Mouse (Mus musculus) lung, postnatal 4 days (tissue): Measurements from ENCODE around the gene Rasgrp2.

Source experiments
- DNase-seq, 2 experiments: peaks; one replicate each; pipeline ENCODE4 v3.0.0; 2021

Rasgrp2 gene

DNA sequence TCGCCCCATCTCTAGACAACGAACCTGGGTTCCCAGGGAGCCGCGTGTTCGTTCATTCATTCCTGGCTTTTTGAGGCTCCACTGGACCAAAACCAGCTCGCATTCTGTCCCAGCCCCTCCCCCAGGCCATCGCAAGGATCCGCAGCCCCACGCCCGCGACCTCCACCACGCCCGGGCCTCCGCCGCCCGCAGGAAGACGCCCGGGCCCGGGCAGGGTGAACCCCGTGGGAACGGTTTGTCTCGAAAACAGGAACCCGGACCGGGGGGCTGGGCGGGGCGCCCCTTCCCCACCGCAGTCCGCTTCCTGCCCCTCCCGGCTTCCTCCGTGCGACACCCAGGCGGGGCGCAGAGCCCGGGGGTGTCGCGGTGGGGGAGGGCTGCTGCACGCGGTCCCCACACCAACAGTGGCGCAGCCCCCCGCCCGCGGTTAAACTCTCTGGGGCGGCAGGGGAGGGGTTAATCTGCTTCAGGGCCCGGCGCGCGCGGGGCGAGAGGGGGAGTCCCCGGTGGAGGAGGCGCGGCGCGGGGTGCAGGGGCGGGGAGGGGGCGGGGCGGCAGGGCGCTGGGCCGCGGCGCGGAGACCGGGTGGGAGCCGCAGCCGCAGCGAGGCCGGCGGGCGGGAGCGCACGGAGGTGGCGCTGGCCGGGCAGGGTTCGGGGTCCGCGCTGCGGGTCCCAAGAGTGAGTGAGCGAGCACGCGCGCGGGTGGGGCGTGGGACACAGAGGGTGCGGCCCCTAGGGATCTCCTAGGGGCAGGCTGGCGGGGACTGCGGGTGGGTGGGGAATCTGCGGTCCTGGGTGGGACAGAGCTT is at the start of gene Rasgrp2:
Rasgrp2 (plus strand) TSS at position 56 of the 811 bp plus-strand sequence.
- peak; percentile 82 to 91 for DNase-seq

DNA sequence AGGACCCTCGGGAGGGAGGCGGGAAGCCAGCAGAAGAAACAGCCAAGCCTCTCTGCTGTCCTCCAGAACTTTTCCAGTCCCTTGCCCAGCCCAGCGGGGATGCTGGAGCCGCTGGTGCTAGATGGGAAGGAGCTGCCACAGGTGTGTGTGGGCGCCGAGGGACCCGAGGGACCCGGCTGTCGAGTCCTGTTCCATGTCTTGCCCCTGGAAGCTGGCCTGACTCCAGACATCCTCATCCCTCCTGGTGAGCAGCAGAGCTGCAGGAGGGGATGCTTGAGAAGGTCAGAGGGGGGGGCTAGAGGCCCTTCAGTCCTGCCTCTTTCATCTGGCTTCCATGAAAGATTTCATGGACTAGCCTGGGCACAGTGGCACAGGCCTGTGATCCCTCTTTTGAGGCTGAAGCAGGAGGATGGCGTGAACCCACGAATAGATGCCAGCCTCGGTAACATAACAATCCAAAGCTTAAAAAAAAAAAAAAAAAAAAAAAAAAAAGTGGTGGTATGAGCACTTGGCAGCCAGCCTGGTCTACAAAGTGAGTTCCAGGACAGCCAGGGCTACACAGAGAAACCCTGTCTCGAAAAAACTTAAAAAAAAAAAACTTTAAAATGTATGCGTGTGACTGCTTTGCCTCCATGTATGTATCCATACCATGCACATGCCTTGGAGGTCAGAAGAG is 47.6 kb upstream of the Rasgrp2 start:
- DNase-seq, result peak in 1 of 2 experiments; percentile 21

DNA sequence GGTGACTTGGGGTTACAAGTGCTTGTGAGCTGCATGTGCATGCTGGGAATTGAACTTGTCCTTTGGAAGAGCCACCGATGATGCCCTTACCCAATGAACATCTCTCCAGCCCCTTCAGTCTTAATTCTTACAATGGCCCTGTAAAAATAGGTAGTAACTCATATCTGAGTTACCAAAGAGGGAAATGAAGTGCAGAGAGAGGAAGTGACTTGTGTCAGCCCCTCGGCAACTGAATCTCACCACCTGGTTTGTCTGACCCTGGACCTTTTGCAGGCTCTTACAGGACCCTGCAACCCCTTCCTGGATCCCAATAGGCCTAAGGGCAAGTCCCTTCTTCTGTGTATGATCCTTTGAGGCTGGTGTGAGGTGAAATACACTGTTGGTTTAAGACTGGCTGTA is 47.0 kb upstream of the Rasgrp2 start:
- DNase-seq, result no peak

DNA sequence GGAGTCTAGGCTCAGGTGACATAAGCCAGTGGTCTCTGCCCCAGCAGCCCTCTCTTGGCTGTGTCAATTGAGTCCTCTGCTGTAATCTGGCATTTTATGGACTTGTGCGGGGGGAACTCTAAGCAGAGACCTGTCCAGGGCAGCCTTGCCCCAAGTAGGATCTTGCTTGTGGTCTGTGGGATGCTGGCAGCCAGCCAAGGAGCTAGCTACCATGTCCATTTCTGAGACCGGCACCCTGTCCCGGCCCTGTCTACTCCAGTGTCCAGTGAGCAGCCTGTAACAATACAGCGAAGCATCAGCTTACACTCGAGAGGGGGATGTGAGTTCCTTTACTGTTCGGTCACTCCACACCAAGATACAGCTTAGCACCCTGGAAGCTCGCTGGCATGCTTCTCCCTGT is 45.1 kb upstream of the Rasgrp2 start:
- peak in 1 of 2 experiments; percentile 20 for DNase-seq

DNA sequence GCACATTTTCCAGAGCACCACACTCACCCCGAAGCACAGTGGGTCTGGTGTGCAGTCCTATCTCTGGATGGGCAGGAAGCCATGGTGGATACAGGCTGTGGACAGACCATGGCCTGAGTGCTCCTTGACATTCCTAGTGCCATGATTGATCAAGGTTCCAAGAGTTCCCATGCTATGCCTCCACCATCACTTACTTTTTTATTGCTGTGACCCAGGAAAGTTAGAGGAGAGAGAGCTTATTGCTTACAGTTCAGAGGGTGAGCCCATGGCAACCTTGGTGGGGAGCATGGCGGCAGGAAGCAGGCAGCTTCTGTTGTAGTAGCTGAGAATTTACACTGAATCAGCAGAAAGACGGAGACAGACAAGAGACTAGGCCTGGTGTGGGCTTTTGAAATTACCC is 37.8 kb upstream of the Rasgrp2 start:
- DNase-seq, result peak in 1 of 2 experiments; percentile 16

DNA sequence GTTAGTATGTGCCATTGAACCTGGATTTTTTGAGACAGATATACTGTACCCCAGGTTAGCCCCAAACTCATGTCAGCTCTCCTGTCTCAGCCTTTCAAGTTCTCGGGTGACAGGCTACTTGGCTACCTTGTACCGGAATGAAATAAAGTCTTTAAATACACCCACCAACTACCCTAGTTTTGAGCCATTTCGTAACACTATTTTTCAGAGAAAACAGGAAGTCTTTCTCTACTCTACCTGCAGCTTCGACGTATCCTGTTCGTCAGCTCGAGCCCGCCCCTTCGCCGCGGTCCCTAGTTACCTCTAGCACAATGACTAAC is 36.1 kb upstream of the Rasgrp2 start:
- peak in 1 of 2 experiments; percentile 99 for DNase-seq

DNA sequence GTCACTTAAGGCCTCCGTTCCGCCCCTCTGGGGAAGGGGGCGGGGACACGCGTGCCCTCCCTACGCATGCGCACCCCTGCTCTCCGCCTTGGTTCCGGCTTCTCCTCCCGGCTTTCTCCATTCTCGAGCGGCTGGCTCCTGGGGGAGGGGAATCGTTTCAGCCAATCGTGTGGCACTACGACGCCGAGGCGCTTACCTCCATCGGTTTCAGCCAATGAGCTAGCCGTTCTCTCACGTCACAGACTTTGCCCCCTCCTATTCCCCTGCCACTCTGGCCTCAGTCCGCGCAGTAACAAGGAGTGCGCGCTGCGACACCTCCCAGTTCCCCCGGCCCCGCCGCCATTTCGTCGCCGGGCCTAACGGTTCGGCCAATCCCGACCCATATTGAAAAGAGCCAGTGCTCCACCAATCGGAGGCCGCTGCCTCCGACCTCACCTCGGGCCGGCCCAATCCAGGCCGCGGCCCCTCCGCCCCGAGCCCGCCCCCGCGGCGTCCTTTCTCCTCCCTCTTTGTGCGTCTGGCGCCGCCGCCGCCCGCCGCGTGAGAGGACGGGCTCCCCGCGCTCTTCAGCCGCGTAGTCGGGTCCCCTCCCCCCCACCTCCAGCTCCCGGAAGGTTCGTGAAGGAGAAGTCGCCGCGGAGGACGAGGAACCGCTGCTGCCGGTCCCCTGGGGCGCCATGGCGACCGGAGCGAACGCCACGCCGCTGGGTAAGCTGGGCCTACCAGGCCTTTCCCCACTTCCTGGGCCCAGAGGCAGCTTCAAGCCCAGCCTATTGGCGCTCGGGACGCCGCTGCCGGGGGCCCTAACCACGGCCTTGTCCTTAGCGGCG is 35.5 kb upstream of the Rasgrp2 start, which contains the start of gene Sf1:
Sf1 (plus strand) TSS at position 280 of the 830 bp plus-strand sequence.
- DNase-seq, result peak in 1 of 2 experiments; percentile 100

DNA sequence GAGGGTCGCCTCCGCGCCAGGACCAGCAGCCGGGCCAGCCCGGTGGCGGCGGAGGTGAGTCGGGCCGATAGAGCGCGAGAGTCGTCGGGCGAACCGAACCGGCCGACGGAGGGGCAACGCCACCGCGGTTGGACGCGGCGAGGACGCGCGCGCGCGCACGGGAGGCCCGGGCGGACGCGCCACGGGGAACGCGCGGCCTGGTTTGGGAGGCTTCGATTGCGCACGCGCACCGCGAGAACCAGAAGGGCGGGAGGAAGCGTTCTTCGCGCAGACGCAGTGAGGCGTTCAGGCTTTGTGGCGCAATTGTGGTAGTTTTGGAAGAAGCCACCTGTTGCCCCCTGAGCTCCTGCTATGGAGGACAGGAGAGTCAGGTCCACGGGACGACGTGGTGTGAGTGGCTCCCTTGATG is 34.8 kb upstream of the Rasgrp2 start:
- peak; percentile 94 for DNase-seq

DNA sequence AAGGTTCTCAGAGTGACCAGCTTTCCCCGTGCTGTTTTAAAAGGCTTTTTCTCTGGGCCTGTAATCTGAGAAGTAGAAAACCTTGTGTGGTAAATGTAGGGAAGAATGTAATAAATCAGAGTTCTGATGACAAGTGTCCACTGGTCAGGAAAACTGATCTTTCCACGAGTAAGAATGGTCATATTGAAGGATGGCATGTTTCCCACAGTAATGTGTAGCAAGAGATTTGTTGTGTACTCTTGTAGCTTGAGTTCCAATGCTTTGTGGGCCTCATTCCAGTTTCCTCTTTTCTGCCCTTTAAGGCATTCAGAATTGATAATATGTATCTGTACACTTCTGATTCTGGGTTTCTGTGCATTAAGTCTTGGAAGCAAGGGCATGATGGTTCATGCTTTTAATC is 34.3 kb upstream of the Rasgrp2 start:
- no peak for DNase-seq

DNA sequence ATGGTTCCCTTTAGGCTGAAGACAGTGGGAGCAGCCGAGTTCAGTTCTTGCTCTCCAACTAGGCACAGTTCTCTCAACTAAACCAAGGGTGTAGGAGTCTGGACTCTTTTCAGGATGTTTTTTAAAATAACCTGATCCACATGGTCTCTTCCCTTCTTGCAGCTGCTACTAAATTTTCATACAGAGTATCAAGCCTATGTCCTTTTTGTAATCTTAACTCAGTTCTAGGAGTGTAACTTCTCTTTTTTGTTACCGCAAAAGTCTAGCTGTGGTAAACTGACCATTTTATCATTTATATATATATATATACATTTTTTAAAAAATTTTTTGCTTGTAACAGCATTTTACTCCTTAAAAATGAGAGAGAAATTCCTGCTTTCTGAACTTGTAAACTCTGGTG is 29.0 kb upstream of the Rasgrp2 start:
- DNase-seq, result peak in 1 of 2 experiments; percentile 0

DNA sequence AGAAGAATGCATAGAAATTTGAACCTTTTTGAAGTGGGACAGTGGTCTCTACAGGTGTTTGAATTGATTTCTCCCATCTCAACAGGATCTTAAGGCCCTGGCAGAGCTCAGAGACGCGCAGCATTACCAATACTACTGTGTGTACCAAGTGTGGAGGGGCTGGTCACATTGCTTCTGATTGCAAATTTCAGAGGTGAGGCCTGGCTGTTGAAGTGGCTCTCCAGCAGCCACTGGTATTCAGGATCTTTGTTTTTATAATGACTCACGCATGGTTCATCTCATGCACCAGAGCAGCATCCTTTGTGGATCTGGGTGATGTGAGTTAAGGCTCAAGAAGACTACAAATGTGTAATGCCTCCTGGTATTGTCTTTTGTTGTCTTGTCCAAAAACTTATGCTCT is 26.7 kb upstream of the Rasgrp2 start:
- peak in 1 of 2 experiments; percentile 22 for DNase-seq

DNA sequence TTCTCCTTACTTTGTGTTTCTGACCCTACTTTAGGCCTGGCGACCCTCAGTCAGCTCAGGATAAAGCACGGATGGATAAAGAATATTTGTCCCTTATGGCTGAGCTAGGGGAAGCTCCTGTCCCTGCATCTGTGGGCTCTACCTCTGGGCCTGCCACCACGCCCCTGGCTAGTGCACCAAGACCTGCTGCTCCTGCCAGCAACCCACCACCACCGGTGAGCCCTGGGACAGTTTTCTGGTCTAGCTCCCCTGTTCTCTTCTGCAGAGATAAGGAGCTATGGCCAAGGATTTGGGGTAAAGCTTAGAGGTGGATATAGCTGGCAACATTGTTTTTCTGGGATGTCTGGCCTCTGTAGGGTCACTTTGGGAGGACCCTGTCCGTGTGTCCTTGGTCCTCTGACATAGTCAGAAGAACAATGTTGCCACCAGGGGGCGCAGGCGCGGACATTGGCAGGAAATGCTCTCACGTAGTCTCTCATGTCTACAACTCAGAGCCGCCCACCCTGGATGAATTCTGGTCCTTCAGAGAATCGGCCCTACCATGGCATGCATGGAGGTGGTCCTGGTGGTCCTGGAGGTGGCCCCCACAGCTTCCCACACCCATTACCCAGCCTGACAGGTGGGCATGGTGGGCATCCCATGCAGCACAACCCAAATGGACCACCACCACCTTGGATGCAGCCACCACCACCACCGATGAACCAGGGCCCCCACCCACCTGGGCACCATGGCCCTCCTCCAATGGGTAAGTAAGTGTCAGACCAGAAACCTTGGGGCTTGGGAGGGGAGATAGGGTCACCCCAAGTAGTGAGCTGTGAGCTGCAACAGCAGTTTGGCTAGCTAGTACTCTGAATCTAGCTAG is 25.4 kb upstream of the Rasgrp2 start:
- peak; percentile 82 to 87 for DNase-seq

DNA sequence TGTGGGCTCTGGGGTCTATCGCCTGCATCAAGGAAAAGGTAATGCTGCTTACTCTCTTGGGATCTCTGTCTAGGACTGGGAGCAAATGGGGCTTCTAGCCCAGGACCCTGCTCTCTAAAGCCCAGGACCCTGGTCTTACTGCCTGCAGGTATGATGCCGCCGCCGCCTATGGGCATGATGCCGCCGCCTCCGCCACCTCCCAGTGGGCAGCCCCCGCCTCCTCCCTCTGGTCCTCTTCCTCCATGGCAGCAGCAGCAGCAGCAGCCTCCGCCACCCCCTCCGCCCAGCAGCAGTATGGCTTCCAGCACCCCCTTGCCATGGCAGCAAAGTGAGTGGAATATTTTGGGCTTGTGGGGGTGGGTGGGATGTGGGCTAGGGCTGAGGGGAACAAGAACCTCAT is 24.6 kb upstream of the Rasgrp2 start:
- DNase-seq, result peak in 1 of 2 experiments; percentile 24

DNA sequence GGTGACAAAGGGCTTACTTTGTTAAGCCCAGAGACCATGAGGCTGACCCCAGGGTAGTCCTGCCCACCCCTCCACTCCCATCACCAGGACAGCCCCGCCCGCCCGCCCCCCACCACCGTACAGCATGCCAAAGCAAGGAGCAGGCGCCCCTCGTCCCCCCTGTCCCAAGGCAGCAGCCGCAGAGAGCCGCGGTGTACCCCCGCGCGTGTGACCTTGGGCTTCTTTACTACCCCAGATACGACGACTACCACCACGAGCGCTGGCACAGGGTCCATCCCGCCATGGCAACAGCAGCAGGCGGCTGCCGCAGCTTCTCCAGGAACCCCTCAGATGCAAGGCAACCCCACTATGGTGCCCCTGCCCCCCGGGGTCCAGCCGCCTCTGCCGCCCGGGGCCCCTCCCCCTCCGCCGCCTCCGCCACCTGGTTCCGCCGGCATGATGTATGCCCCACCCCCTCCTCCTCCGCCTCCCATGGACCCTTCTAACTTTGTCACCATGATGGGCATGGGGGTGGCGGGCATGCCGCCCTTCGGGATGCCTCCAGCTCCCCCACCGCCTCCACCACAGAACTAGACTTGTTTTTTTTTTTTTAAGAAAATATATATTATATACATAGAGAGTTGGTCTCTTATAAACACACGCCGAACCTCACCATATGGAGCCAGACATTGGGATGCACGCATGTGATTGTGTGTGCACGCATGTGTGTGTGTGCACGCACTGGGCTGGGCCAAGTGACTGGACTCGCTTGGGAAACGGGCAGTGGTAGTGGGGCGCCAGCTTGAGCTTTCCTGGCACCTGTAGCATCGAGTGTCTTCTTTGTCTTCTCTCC is 23.5 kb upstream of the Rasgrp2 start:
- DNase-seq, result peak in 1 of 2 experiments; percentile 31

DNA sequence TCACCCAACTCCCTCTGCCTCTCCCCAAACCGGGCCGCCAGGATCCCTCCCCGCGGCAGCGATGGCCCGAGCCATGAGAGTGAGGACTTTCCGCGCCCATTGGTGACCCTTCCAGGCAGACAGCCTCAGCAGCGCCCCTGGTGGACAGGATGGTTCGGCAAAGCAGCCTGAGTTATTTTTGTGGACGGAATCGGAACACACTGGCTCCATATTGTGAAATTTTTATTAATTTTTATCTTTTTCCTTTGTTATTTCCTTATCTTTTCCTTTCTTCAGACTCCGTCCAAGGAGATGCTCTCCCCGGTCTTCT is 22.9 kb upstream of the Rasgrp2 start:
- peak; percentile 63 to 75 for DNase-seq

DNA sequence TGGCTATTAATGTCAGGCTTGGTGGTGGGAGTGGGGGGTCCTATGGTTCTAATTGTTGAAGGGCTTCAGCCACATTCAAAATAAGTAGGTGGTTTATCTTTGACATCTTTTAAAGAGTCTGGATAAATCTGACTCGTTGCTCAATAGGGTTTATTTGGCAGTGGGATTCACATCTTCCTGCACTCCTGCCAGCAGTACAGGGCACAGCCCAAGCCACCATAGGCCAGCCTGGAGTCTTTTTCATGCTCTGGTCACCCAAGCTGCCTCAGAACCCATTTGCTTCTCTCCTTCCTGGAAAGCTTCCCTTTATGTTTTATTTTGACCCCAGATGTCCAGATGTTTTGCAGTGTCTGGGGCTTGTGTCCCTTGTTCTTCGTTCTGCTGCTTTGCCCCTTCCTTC is 22.5 kb upstream of the Rasgrp2 start:
- DNase-seq, result peak in 1 of 2 experiments; percentile 11

DNA sequence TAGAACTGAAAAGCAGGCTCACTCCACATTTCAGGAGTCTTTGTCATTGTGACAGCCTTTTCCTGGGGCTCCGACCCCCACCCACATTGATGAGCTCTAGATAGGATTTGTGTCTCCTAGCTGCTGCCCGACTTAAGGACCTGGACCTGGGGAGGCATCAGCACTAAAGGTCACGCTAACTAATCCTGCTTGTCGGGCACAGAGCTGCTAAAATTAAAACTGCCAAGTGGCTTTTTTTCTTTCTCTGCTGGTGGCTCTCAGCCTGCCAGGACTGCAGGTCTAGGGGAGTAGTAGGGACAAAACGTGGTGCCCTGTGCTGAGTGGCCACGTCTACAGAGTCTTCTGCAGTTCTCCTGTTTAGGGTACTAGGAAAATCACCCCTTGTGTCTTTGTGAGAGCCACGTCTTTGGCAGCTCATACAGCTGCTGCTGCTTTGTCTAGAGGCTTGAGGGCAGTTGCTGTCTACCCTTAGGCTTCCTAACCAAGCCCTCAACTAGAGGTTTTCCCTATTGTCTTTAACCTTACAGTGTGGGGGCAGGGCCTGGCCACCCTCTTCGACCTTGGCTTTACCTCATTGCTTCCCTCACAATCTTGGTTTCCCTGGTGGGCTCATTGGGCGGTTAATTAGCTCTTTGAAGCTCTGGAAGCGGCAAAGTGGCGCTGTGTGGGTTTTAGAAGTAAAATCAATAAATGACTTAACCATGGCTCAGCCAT is 21.7 kb upstream of the Rasgrp2 start:
- DNase-seq, result peak in 1 of 2 experiments; percentile 14

DNA sequence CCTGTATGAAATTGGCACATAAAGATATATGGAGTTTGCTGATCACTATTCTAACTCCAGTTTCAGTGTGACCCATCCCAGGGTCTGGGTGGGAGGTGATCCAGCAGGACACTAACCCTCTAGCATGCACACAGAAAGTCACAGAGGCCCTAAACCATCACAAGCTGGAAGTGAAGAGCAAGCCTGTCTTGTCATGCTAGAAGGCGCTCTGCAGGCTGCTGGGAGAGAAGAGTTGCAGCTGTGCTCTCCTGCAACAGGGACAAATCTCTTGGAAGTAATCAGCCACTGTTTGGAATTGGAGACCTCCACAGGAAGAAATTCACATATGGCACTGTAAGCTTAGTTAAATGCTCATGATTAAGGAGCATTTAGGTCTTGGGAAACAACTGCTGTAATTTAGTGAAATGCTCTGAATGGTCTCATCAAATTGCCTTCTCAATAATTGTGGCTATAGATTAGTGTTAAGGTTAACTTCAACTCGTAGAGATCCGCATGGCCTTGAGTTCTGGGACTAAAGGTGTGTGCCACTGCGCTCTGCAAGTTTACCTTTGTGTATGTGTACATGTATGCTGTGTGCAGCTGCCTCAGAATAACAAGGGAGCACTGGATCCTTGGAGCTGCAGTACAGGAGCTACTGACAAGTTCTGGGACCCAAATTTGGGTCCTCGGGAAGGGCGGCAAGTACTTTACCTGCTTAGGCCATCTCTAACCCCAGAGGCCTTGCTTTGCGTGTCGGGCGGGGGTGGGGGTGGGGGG is 18.6 kb upstream of the Rasgrp2 start:
- DNase-seq, result peak in 1 of 2 experiments; percentile 55

DNA sequence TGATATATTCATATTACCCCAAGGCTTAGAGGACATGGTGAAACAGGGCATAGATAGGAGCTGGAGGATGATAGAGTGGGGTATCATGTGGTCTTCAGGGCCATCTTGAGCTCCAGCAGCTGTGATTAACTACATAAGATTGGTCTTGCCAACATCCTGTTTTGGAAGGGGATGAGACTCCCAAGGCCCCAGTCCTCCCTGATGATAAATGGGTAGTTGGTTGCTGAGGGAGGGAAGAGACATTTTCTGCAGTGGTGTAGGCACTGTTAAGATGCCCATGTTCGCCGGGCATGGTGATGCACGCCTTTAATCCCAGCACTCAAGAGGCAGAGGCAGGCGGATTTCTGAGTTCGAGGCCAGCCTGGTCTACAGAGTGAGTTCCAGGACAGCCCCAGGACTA is 17.9 kb upstream of the Rasgrp2 start:
- DNase-seq, result peak in 1 of 2 experiments; percentile 8

DNA sequence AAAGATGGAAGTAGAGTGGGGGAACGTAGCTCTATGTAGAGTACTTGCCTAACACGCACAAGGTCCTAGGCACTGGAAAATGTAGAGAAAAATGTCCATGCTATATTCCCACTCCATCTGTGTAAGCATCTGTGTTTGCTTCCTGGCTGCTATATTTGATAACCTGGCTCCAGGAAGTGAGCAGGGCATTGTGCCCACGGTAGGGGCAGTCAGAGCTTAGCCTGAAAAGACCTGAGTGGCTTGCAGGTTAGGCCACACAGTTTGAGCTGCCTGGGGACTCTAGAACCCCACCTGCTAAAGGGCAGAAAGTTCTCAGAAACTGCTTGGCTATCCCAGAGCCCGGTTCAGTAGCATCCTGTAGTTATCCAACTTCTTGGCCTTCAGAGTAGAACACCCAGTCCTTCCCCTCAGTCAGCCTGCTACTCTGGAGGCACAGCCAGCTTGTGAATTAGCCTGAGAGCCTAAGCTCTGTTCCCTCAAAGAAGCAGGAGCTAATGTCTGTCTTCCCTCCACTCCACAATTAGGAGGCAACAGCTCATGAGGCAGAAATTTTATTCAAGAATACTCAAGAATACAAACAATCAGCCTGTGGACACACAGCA is 16.7 kb upstream of the Rasgrp2 start:
- DNase-seq, result peak in 1 of 2 experiments; percentile 24
